In genomic region chr2:29879191-29879590, GRCm38 (mm10) we compare ENCODE assay signal across 16 mouse cellular contexts.
"Had no signal": no experiment of that assay in that cellular context is flagged by ENCODE, and none has a peak within 500 bp of the region (broad histone marks: within the 10 kb centered on the region; RNA-seq: fewer than 3 reads in every experiment).

No protein-coding gene starts in this region.

- H3K4me2 ChIP-seq: kidney, embryonic 15.5 days; liver, embryonic 13.5 days; midbrain, embryonic 11.5 days had no signal

- DNase-seq: kidney, adult 8-10 months; kidney, postnatal 14 days; layer of hippocampus, adult 9-11 months; liver, embryonic 13.5 days; lung, adult 2 months; lung, postnatal 14 days; lung, postnatal 4 days; midbrain, embryonic 14.5 days; right cerebral cortex, adult 18-20 months; right cerebral cortex, postnatal 14 days; right cerebral cortex, postnatal 4 days; thymus, adult 18-20 months had no signal

- H3K27me3 ChIP-seq: kidney, embryonic 15.5 days; liver, embryonic 13.5 days had no signal

- H3K9me3 ChIP-seq: kidney, embryonic 15.5 days; liver, embryonic 13.5 days had no signal

- H3K27ac ChIP-seq: kidney, embryonic 15.5 days; liver, embryonic 13.5 days; stomach, postnatal 0 days had no signal

- H3K4me3 ChIP-seq: kidney, embryonic 15.5 days; layer of hippocampus, adult 2 months; liver, embryonic 13.5 days had no signal

- H3K9ac ChIP-seq: kidney, embryonic 15.5 days; liver, embryonic 13.5 days had no signal
